Mouse (Mus musculus) kidney, postnatal 36 days (tissue): ENCODE results near the gene Ttc7.
A peak's percentile ranks its signal among the peaks of the same experiment; 100 is the strongest.
"Not testable (repeated sequence)": the region's sequence is repeated elsewhere in the genome, so short reads cannot be mapped to it uniquely, and the experiment has no call there.

Experiments
- DNase-seq, 2 experiments: peaks; one replicate each; pipeline ENCODE4 v3.0.0; 2021 to 2022; ENCODE audit warnings: mixed read lengths in 2 of 2

Gene Ttc7

GRCm38 (mm10) chr17:87286481-87287143 lies 3.9 kb downstream of the Ttc7 start:
- no peak for DNase-seq

- DNase-seq: peak in 1 of 2 experiments; percentile 34
Measured at GRCm38 (mm10) chr17:87287197-87287777, 4.6 kb downstream of the Ttc7 start.

GRCm38 (mm10) chr17:87288131-87288530 lies 5.4 kb downstream of the Ttc7 start:
- DNase-seq: peak in 1 of 2 experiments; percentile 70

GRCm38 (mm10) chr17:87289367-87289766 lies 6.7 kb downstream of the Ttc7 start:
- peak; percentile 65 to 74 for DNase-seq

- DNase-seq: peak in 1 of 2 experiments; percentile 43
Measured at GRCm38 (mm10) chr17:87291037-87291436, 8.4 kb downstream of the Ttc7 start.

- peak in 1 of 2 experiments; percentile 32 for DNase-seq
Measured at GRCm38 (mm10) chr17:87291782-87292181, 9.1 kb downstream of the Ttc7 start.

- no peak for DNase-seq
Measured at GRCm38 (mm10) chr17:87293125-87293524, 10.4 kb downstream of the Ttc7 start.

- no peak for DNase-seq
Measured at GRCm38 (mm10) chr17:87295738-87296137, 13.1 kb downstream of the Ttc7 start.

- DNase-seq: not testable (repeated sequence)
Measured at GRCm38 (mm10) chr17:87296701-87297100, 14.0 kb downstream of the Ttc7 start.

GRCm38 (mm10) chr17:87298944-87299343 lies 16.3 kb downstream of the Ttc7 start:
- DNase-seq: peak; percentile 72 to 81

- no peak for DNase-seq
Measured at GRCm38 (mm10) chr17:87300340-87300739, 17.7 kb downstream of the Ttc7 start.

GRCm38 (mm10) chr17:87301607-87302006 lies 18.9 kb downstream of the Ttc7 start:
- not testable (repeated sequence) for DNase-seq

- DNase-seq: no peak
Measured at GRCm38 (mm10) chr17:87302014-87302794, 19.5 kb downstream of the Ttc7 start.

- peak; percentile 63 to 86 for DNase-seq
Measured at GRCm38 (mm10) chr17:87304151-87304894, 21.6 kb downstream of the Ttc7 start.

GRCm38 (mm10) chr17:87305065-87305464 lies 22.4 kb downstream of the Ttc7 start:
- no peak for DNase-seq

GRCm38 (mm10) chr17:87306746-87307145 lies 24.1 kb downstream of the Ttc7 start:
- DNase-seq: peak in 1 of 2 experiments; percentile 51

GRCm38 (mm10) chr17:87309073-87309788 lies 26.5 kb downstream of the Ttc7 start:
- no peak for DNase-seq

- DNase-seq: no peak
Measured at GRCm38 (mm10) chr17:87310497-87310896, 27.8 kb downstream of the Ttc7 start.

GRCm38 (mm10) chr17:87312351-87312750 lies 29.7 kb downstream of the Ttc7 start:
- peak; percentile 82 to 85 for DNase-seq

- peak; percentile 63 to 71 for DNase-seq
Measured at GRCm38 (mm10) chr17:87312924-87313870, 30.5 kb downstream of the Ttc7 start.

GRCm38 (mm10) chr17:87314121-87314520 lies 31.4 kb downstream of the Ttc7 start:
- DNase-seq: no peak
